Mouse (Mus musculus) CD4-positive helper T cell, adult 2 months (primary cell): Measurements from ENCODE around the gene Aebp1.
A peak's percentile ranks its signal among the peaks of the same experiment; 100 is the strongest.

Experiments used
- DNase-seq: peaks from one replicate; pipeline ENCODE4 v3.0.0-alpha.2; 2012; ENCODE audit warnings: low read depth, missing footprints, low spot score

The Aebp1 gene

DNA sequence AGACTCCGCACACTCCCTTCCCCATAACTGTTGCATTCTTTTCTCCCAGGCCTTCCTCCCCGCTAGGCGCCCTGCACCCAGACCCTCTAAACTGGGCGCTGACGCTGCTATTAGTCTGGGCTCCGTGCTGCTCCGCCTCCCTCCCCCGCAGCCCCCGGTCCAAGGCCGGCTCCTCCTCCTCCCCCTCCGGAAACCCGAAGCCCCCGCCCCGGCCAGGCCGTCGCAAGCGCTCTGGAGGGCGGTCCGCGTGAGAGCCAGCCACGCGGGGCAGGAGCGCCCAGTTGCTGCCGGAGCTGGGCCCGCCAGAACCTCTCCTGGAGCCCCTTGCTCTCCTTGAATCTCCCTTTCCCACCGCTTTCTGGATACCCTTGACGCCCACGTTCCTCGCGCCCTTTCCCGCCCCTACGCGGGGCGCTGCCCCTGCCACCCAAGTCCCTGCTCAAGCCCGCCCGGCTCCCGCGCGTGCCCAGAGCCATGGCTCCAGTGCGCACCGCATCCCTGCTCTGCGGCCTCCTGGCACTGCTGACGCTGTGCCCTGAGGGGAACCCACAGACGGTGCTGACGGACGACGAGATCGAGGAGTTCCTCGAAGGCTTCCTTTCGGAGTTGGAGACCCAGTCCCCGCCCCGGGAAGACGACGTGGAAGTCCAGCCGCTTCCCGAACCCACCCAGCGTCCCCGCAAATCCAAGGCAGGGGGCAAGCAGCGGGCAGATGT, at the start of gene Aebp1:
Aebp1 (plus strand) TSS at position 270 of the 716 bp plus-strand sequence.
- DNase-seq, result peak; percentile 16

DNA sequence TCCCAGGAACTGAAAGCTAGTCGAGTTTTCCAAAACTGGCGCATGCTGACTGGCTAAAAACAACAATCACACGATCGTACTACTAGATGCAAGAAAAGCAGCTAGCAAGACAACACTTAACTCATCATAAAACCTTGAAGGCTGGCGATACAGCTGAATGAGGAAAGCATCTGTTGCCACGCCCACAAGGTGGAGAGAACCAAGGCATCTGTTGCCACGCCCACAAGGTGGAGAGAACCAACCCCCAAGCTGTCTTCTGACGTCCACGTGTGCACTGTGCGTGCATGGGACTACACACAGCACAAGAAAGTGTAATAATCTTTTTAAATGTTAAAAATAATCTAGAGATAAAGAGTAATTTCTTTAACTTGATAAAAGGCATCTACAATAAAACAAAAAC, 48.4 kb upstream of the Aebp1 start:
- DNase-seq, result no peak

DNA sequence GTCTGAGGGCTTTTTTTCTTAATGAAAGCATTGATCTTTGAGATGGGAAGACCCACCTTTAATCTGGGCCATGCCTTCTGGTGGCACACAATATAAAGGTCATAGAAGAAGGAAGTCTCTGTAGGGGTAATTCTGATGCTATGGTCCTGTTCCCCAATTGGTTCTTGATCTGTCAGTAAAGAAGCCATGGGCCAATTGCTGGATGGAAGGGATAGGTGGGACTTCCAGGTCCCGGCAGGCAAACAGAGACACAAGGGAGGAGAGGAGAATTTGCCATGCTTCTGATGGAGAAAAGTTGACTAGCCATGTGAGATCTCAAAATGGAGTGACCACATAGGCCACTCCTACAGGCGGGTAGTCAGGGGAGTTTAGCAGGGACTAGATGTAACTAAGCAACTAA, 42.5 kb upstream of the Aebp1 start:
- DNase-seq, result no peak

DNA sequence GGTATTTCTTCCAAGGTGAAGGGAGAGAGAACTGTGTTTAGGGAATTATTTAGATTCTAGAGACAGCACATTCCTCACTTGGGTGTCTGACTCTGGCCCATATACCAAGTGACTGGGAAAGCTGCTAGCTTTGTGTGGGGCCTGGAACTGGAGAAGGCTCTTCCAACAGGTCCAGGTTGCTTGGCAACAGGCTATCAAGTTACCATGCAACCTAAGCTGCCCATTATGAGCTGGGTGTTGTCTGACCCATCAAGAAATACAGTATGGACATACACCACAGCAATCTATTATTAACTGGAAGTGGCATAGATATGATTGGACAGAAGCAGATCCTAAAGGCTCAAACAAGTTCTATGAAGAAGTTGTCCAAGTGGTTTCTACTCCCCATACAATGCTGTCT, 36.3 kb upstream of the Aebp1 start:
- no peak for DNase-seq

DNA sequence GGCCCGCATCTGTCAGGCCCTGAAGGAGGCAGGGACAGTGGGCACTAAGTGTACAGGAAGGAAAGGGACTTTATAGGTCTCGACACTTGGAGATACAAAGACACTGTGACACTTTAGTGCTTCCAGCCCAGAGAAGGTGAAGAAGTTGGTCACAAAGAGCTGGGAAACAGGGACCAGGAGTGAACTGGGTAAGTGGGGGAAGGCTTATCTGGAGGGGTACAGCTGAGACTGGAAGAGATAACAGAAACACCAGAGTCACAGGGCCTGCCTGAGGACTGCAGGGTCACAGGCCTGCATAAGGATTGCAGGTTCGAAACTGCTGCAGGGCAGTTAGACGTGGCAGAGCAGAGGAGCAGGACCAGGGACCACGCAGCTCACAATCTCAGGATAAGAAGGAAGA, 33.8 kb upstream of the Aebp1 start:
- DNase-seq, result no peak

DNA sequence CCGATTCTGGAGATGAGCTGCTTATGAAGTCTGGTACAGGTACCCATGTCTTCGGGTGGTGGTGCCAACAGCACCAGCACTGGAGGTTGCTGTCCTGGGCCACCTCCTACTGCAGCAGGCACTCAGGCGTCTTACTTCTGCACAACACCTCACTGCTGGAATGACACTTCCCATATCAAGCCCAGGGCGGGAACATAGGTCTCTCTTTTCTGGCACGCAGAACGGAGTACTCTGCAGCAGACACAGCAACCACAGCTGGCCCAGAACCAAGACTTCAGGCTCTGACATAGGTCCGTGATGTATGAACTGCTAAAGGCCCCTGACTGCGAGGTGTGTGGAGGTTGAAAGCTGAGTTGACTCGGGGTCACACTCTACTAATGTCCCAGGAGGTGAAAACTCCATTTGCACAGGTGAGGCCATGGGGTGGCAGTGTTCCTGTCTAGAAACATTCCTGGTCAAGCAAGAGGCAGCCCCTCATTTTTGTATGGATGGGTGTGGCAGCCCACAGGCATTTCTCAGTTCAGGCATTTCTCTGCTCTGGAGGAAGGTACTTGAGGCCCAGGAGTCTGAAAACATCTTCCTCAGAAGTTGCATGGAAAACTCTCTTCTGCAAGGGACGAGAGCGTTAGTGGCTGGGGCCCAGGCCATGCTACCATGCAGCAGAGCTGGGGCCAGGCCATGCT, 33.1 kb upstream of the Aebp1 start:
- DNase-seq, result no peak

DNA sequence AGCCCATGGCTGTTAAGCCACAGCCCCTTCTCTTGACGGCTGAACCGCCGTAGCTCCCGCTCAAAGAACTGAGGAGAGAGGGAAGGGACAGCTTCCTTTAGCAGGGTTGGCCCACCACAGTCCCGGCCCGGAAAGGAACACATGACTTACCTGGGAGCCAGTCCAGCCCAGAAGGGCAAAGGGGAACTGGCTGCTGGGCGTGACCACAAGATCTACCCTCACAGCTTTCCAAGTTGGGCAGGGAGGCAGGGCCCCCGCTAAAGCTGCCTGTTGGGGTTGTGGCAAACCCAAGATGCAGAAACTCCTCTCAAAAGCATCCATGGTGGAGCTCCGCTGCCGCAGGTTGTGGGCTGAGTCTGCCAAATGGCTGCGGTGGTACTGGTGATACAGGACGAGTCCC, 32.4 kb upstream of the Aebp1 start:
- DNase-seq, result no peak

DNA sequence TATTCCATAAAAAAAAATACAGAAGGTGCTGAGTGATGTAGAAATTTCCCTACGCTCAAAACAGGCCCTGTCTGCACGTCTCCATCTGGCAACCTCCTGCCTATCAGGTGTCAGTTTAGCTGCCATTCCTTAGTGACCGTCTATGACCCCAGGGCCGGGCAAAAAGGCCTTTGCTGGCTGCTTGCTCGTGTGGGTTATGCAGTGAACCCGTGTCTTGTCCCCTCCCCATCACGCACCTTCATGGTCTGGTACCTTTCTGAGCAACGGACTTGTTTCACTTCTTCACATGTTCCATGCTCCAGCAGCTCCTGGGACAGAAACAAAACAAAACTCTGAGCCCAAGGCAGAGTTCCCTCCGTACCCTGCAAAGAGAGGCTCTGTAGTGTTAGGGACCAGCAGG, 27.2 kb upstream of the Aebp1 start:
- DNase-seq, result no peak

DNA sequence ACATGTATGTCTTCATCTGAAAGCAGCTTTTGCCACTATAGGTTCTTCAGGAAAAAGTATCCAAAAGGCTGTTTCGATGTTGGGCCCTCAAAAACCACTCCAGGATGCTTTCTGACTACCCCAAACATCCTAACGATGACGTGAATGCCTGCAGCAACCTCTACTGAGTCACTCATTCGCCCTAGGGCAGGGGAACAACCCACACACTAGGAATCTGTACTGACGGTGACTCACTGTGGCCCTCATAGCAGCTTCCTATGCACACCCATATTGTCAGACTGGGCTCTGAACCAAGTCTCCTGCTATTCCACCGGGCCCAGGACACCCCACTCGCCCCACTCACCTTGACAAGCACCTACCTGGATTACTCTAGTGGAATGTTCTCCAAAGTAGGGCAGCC, 26.7 kb upstream of the Aebp1 start:
- no peak for DNase-seq

DNA sequence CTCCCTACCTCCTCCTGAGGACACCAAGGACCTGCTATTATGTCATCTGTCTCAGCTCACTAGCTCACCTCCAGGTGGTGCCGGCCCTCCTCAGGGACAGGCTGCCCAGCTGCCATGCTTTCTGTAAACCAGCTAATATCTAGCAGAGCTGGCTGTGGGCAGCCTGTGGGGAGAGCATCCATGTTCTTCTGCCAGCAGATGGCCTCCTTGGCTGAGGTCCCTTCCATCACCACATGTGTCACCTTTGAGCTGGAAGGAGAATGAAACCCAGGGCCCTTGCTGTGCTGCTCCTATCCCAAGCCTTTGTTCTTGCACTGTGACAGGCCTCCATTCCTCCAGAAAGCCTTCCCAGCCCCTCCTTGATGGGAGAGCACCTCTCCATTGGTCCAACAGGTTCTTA, 25.6 kb upstream of the Aebp1 start:
- peak; percentile 23 for DNase-seq

DNA sequence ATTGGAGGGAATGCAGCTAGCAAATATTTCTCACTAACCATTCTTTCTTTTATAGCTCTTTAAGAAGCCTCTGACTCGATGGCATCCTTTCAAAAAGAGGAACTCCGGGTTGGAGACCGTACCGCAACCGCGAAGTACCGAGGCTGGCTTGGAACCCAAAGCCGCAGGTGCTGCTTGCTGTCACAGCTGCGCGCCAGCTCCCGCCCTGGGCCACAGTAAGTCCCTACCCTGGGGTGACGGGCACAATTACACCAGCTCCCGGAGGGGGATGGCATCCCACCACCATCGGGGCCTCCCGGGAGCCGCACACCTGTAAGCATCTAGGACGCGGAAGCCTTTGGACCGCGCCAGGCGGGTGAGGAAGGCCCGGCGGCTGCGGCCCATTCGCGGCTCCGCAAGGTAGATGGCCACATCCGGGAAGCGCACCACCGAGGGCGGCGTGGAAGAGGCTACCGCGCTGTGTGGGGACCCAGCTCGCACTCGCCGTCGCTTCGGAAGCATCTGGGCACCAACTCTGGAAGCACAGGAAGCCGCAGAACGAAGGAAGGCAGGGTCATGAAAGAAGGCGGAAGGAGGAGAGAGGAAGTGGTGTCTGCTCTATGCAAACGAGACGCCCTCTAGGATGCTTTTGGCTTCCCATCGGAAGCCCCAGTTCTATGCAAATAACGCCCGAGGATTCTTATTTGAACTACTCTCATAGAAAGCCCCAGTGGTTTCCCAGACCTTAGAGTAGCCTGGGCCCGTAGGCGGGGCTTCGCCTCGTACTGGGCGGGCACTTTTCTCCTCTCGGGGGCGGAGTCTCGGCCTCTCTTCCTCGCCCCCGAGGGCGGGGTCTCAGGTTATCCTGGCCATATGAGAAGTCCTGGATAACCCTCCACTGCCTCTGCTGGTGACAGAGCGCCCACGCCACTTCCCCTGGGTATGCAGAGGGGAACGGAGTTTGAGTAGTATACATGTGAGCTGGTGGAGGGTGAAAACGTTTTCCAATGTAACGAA, 24.2 kb upstream of the Aebp1 start, which contains the start of gene Polm:
Polm (minus strand) TSS at position 766 of the 996 bp plus-strand sequence.
- DNase-seq, result peak; percentile 91

DNA sequence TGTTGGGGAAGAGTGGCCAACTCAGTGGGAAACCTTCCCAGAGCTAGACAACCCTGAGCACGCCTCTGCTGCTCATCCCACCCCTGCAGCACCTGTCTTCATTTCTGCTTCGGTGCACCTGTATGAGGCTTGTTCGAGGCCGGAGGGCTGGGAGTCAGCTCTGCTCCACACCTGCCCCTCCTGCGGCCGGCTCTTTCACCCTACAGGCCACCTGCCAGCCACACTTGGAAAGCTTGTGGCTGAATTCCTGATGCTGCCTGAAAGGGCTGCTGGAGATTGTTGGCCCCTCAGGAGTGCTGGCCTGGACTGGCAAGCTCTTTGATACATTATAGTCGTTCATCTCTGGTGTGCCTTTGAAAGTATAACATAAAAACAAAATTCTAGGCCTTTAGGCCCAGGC, 21.4 kb upstream of the Aebp1 start:
- DNase-seq, result no peak

DNA sequence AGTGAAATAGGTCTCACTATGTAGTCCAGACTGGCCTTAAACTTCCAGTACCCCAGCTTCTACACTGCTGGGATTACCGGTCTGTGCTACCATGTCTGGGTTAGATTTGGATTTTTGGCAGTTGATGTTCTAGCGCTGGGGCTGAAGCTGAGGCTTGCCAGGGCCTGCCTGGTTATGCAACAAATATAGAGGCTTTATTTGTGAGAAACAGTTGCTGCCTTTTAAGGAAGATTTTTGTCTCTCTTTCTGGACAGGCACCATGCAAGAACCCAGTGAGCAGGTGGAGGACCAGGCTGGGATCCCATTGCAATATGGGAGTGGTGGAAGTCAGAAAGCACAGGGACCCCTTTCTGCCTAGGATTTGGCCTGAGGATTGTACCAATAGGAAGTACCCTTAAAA, 20.0 kb upstream of the Aebp1 start:
- DNase-seq, result no peak

DNA sequence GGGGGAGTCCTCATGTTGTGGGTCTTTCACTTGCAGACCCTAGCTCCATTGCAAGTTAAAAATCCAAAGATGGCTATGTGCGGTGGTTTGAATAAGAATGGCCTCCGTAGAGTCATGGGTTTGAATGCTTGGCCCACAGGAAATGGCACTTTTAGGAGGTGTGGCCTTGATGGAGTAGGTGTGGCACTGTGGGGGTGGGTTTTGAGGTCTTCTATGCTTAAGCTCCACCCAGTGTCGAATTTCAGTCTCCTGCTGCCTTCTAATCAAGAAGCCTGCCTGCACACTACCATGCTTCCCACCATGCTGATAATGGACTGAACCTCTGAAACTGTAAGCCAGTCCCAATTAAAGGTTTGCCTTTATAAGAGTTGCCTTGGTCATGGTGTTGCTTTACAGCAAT, 18.6 kb upstream of the Aebp1 start:
- DNase-seq, result no peak

DNA sequence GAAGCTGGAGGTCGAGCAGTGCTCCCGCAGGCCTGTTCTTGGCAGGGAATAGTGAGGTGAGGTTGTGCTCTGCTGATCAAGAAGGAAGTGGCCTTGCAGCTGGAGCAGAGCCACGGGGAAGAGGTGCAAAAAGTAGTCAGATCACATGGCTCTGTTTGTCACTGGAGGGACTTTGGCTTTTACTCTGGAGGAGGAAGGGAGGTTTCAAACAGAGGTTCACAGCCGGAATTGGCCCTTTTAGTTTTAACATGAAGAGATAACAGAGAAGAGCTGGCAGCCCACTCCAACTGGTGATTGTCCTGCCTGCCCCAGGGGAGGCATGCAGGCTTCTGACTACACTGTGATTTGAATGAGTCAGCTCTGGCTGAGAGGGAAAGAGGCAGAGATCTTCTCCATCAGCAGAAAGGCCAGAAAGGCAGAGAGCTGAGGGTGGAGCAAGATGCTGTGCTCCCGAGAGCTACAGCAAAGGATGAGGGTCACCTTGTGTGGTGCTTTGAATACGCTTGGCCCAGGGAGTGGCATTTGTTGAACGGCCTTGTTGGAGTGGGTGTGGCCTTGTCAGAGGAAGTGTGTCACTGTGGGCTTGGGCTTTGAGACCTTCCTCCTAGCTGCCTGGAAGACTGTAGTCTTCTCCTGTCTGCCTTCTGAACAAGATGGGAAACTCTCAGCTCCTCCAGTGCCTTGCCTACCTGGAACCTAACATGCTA, 15.0 kb upstream of the Aebp1 start:
- no peak for DNase-seq

DNA sequence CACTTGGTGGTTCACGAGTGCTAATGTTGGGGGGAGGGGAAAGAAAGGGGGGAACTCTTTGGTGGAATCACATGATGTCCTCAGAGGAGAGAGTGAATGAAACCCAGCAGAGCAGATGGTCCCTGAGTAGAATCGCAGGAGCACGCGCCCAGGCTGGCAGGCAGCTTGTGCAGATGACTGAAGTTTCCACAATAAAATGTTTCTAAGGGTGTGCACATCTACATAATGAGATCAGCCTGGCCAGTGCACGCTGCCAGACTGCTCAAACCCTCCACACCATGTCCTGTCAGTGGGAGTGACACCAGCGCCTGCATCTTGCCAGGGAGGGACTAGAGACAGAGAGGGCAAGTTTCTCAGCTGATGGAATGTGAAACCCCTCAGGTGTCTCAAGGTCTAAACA, 13.0 kb upstream of the Aebp1 start:
- no peak for DNase-seq

DNA sequence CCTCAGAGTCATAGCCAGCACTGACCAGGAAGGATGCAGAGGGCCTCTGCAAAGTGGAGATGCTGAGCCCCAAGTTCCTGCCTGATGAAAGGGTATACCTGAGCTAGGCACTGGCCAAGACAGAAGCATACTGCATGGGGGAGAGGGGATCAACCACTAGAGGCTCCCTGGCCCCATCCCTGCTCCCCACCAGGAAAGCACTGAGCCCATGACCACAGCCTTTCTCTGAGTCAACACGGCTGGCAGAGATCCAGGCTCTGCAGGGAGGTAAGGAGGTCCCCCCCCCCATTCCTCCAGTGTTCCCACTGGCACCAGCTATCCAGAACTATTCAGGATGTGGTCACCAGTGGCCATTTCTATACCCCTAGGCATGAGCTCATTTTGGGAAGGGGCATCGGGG, 12.4 kb upstream of the Aebp1 start:
- DNase-seq, result no peak

DNA sequence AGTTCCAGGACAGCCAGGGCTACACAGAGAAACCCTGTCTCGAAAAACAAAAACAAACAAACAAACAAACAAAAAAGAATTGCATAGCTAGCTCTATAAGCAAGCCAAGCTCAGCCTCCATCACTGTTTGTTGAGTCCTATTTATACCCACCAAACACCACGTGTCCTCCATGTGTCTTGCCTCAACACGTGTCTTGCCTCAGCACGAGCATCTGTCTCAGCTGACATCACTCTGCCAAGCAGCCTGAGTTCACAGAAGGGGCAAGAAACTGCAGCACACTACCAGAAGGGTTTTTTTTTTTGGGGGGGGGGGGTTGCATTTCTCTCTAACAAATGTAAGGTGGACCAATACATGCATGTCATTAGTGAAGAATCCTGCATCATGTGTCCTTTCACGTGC, 11.3 kb upstream of the Aebp1 start:
- DNase-seq, result no peak

DNA sequence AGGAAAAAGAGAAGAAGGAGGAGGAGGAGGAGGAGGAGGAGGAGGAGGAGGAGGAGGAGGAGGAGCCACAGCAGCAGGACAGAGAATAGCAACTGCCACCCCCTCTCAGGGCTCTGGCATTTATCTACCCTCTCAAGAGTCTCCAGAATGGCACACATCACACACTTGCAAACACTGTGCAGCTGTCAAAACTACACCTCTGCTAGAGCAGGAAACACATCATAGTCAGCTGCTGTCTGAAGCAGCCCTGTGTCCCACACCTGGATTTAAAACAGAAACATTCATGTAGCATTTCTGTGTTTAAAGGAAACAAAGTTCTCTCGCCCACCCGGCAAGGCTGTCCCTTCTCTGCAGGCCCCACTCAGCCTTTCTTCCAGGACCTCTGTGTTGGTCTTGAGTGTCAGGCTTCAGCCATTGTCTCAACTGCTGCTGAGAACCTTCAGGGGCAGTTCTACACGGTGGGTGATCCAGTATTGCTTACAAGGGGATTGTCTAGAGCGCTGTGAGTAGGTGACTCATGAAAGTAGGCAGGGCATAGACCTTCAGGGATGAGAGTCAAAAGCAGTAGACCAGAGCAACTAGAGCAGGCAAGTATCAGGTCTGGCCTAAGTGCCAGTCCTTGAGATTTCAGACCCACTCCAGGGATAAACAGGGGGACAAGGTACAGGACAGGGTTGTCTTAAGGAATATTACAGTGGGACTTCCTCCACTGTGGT, 10.6 kb upstream of the Aebp1 start:
- DNase-seq, result no peak

DNA sequence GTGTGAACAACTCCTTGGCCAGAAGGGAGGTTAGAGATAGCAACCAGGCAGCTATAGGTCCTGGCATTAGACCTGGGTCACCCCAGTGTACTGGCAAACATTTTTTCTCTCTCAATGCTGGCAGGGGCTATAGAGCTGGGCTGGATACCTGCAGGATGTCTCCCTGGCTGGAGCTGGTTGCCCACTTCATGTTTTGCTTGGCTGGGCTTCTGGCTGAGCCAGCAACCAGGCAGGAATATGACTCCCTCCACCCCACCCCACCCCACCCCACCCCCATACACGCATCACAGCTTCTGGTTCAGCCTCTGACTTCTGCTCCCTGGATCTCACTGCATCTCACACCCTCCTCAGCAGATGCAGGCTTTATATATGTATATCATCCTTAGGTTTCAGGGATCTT, 9.4 kb upstream of the Aebp1 start:
- no peak for DNase-seq

DNA sequence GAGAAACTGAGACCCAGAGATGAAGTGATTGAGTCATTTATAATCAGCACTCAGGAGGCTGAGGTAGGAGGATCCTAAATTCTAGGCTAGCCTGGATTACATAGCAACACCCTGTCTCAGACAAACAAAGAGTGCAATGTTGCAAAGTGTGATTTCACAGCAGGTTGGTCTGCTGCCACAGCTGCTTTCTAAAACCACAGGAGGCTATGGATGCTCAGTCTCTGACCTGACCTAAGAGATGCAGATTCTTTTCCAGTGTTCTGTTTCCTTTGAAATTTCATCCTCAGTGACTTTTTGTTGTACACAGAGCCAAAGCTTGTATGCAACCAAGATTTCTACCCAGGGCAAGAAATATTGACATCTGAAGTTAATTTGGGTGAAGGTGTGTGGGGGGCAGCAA, 6.3 kb upstream of the Aebp1 start:
- no peak for DNase-seq
